Mouse (Mus musculus) limb, embryonic 13.5 days (tissue): ENCODE results near the gene Sarm1. TPM values are rescaled to one million over a fixed set of nuclear protein-coding genes. Genes with fewer than 3 reads are reported as not detected.
A peak's percentile ranks its signal among the peaks of the same experiment; 100 is the strongest.

Experiments
- ATAC-seq: fragments of 200-750 bp; cut with Nextera tagmentation; 2 replicates; pipeline ENCODE4 v1.8.0; 2017; ENCODE audit warnings: low read depth, moderate number of reproducible peaks, moderate TSS enrichment; ENCODE audit not compliant: low FRiP score
- H3K27ac ChIP-seq: fragments of 300-500 bp; sonication (generic); 2 replicates; pipeline ENCODE4 v1.5.1; 2015; ENCODE audit warnings: inconsistent platforms, mild to moderate bottlenecking, moderate library complexity
- H3K27me3 ChIP-seq: fragments of 300-500 bp; sonication (generic); 2 replicates; pipeline ENCODE4 v1.6.1; 2015; ENCODE audit warnings: mild to moderate bottlenecking, inconsistent platforms
- H3K36me3 ChIP-seq: fragments of 300-500 bp; sonication (generic); 2 replicates; pipeline ENCODE4 v1.6.1; 2015; ENCODE audit warnings: inconsistent platforms, mild to moderate bottlenecking, moderate library complexity
- H3K4me1 ChIP-seq: fragments of 300-500 bp; sonication (generic); 2 replicates; pipeline ENCODE4 v1.6.1; 2015; ENCODE audit warnings: inconsistent platforms
- H3K4me2 ChIP-seq: fragments of 300-500 bp; sonication (generic); replicated peaks from 2 replicates; pipeline ENCODE4 v1.6.1; 2015; ENCODE audit warnings: inconsistent platforms, mild to moderate bottlenecking, moderate library complexity
- H3K4me3 ChIP-seq: fragments of 300-500 bp; sonication (generic); 2 replicates; pipeline ENCODE4 v1.5.1; 2015; ENCODE audit warnings: moderate library complexity, mild to moderate bottlenecking, inconsistent platforms
- H3K9ac ChIP-seq: fragments of 300-500 bp; sonication (generic); 2 replicates; pipeline ENCODE4 v1.6.1; 2015; ENCODE audit warnings: mild to moderate bottlenecking, inconsistent platforms
- H3K9me3 ChIP-seq: fragments of 300-500 bp; sonication (generic); 2 replicates; pipeline ENCODE4 v1.6.1; 2016; ENCODE audit warnings: inconsistent platforms
- WGBS: fragments of 180-500 bp; shearing (Covaris S2); methylation state at CpG from one replicate; pipeline ENCODE4 v1.1.7; 2015; 5-methylcytosine and 5-hydroxymethylcytosine counted together
- polyA plus RNA-seq: library from polyadenylated mRNA; unstranded; fragments of >200 nt; fragmentation: Nextera tagmentation; extraction: Ambion mirVana; gene quantifications from 2 replicates; pipeline ENCODE4 v1.2.1, GENCODE M21; 2015

Gene Sarm1
- polyA plus RNA-seq, 1 experiment from 2014 or later, result 2.6 TPM

DNA sequence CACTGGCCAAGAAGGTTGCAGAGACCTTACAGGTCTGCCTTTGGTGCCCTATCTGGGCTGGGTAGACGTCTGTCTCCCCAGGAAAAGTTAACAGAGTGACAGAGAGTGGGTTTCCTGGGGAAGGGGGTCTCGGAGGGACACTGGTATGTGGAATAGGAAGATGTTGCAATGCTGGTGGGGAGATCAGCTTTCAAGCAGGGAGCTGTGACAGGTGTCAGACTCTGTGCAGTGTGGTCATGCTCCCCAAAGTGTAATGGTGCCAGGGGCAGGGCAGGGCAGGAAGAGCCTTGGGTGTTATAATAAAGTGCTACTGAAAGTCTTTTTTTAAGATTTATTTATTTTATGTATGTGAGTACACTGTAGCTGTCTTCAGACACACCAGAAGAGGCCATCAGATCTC is 47.2 kb downstream of the Sarm1 start:
- WGBS, result 54% methylated on average over 2 of the region's 2 CpGs
- no peak overlapping the region for H3K4me3 ChIP-seq
- H3K9ac ChIP-seq, result no peak overlapping the region
- no peak overlapping the region for H3K4me2 ChIP-seq
- no peaks in the 10 kb centered on the region for H3K9me3 ChIP-seq
- no peak overlapping the region for H3K27ac ChIP-seq
- H3K27me3 ChIP-seq, result no peaks in the 10 kb centered on the region
- no peak for ATAC-seq
- H3K4me1 ChIP-seq, result no peaks in the 10 kb centered on the region
- no peaks in the 10 kb centered on the region for H3K36me3 ChIP-seq

DNA sequence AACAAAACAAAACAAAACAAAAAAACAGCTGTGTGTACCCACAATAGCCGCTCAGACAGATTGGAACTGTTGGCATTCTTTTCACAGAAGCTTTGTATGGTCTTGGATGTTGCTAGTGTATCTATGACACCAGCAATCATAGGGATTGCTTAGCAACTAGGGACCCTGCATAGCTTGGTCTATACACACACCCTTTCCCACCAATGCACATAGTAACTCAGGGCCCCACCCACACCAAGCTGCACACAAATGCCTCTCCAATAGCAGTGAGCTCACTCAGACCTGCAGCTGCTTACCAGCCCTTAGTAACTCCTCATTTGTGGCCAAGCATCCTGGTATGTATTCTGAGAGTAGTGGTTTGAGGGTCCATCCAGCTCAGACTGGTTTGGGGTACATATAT is 49.3 kb downstream of the Sarm1 start:
- Histone ChIP-seq H3K4me1 (no peaks in the 10 kb centered on the region), H3K27ac (no peak overlapping the region), H3K4me2 (no peak overlapping the region), H3K36me3 (no peaks in the 10 kb centered on the region), H3K9ac (no peak overlapping the region), H3K9me3 (no peaks in the 10 kb centered on the region), H3K4me3 (no peak overlapping the region), H3K27me3 (no peaks in the 10 kb centered on the region)
- WGBS, result 93% methylated on average over 1 of the region's 1 CpGs
- no peak for ATAC-seq

GRCm38 (mm10) chr11:78447168-78447567 is 50.4 kb downstream of the Sarm1 start:
- Histone ChIP-seq H3K9me3 (no peaks in the 10 kb centered on the region), H3K4me1 (no peaks in the 10 kb centered on the region), H3K27ac (no peak overlapping the region), H3K36me3 (no peaks in the 10 kb centered on the region), H3K9ac (no peak overlapping the region), H3K27me3 (no peaks in the 10 kb centered on the region), H3K4me2 (no peak overlapping the region), H3K4me3 (no peak overlapping the region)
- WGBS, result 70% methylated on average over 3 of the region's 3 CpGs
- no peak for ATAC-seq

- Histone ChIP-seq H3K9me3 (no peaks in the 10 kb centered on the region), H3K4me1 (no peaks in the 10 kb centered on the region), H3K9ac (no peak overlapping the region), H3K27ac (no peak overlapping the region), H3K36me3 (no peaks in the 10 kb centered on the region), H3K4me3 (no peak overlapping the region), H3K4me2 (no peak overlapping the region), H3K27me3 (no peaks in the 10 kb centered on the region)
- no peak for ATAC-seq
- 69% methylated on average over 5 of the region's 5 CpGs for WGBS
These were observed 54.4 kb downstream of the Sarm1 start for GRCm38 (mm10) chr11:78443115-78443514.

DNA sequence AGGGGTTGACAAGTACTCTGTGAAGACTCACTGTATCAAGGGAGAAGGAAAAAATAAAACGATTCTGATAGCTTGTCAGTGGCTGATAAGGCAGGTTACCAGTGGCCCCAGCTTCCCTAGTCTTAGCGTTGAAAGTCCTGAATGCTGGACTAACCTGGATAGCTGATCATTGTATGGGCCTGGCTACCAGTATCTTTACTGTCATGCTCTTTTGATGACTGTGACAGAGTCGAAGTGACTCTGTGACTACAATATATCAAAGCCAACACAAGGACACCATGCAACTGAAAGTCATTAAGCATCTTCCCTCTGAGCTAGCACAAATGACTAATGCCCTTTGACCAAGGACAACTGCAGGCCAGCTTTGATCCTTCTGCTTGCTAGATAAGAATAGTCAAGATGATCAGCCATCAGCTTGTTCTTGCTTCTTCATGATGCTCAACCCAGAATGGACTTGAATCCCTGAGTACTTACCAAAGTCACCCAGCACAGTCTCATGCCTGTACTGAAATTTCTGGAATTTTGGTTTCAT is 59.1 kb downstream of the Sarm1 start:
- Histone ChIP-seq H3K4me1 (peaks cover 10% of the 10 kb centered on the region), H3K4me3 (no peak overlapping the region), H3K9ac (no peak overlapping the region), H3K27me3 (no peaks in the 10 kb centered on the region), H3K9me3 (no peaks in the 10 kb centered on the region), H3K27ac (no peak overlapping the region), H3K4me2 (no peak overlapping the region), H3K36me3 (no peaks in the 10 kb centered on the region)
- ATAC-seq, result no peak
- WGBS, result 74% methylated on average over 3 of the region's 3 CpGs

DNA sequence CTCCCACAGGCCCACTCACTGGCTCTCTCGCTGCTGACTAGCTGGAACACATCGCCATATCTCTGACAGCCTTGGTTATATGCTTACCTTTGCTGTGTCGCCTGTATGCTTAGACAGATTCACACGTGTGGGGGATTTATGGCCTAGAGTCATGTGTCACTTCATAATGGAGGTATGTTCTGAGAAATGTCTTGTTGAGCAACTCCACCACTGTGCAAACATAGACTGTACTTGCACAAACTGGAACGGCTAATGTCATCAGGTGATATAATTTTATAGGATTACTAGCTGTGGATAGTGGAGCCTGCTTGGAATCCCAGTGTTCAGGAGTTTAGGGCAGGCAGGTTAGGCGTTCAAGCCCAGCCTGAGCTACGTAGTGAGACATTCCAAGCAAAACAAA is 60.4 kb downstream of the Sarm1 start:
- Histone ChIP-seq H3K4me2 (no peak overlapping the region), H3K9me3 (no peaks in the 10 kb centered on the region), H3K36me3 (no peaks in the 10 kb centered on the region), H3K9ac (no peak overlapping the region), H3K27me3 (no peaks in the 10 kb centered on the region), H3K27ac (no peak overlapping the region), H3K4me1 (peaks cover 10% of the 10 kb centered on the region), H3K4me3 (no peak overlapping the region)
- no peak for ATAC-seq
- 90% methylated on average over 7 of the region's 7 CpGs for WGBS

GRCm38 (mm10) chr11:78435776-78436349 is 61.7 kb downstream of the Sarm1 start:
- Histone ChIP-seq H3K4me3 (no peak overlapping the region), H3K9me3 (no peaks in the 10 kb centered on the region), H3K4me1 (peaks cover 10% of the 10 kb centered on the region), H3K36me3 (no peaks in the 10 kb centered on the region), H3K9ac (no peak overlapping the region), H3K27ac (peak overlapping the region; percentile 28; the same call in 1 of the 2 replicates), H3K4me2 (peak overlapping the region; percentile 44), H3K27me3 (no peaks in the 10 kb centered on the region)
- ATAC-seq, result 0 out of 2 replicates have a peak, but pooled peaks have one; percentile 59
- WGBS, result 2% methylated on average over 19 of the region's 19 CpGs

GRCm38 (mm10) chr11:78434052-78434451 is 63.5 kb downstream of the Sarm1 start:
- 44% methylated on average over 4 of the region's 4 CpGs for WGBS
- no peak overlapping the region for H3K9ac ChIP-seq

DNA sequence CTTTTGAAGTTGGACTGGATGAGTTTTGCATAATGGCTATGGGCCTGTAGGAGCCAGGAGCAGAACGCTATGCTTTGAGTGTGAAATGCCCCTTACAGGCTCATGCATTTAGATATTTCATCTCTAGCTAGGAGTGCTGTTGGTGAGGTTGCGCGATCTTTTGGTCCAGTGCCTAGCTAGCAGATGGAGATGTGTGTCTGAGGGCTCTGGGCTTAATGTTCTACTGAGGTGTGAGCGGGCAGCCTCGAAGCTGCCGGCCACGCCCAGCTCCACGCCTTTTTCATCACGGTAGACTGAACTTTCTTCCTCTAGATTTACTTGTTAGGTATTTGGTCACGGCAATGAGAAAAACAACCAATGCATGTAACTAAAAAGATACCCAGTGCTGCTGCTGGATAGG is 66.4 kb downstream of the Sarm1 start:
- Histone ChIP-seq H3K4me3 (no peak overlapping the region), H3K9me3 (no peaks in the 10 kb centered on the region), H3K9ac (no peak overlapping the region), H3K4me1 (peaks cover 9% of the 10 kb centered on the region), H3K27ac (no peak overlapping the region), H3K36me3 (no peaks in the 10 kb centered on the region), H3K4me2 (no peak overlapping the region), H3K27me3 (no peaks in the 10 kb centered on the region)
- 86% methylated on average over 10 of the region's 10 CpGs for WGBS
- ATAC-seq, result no peak

More at GRCm38 (mm10) chr11:78434052-78434451, 63.5 kb downstream of the Sarm1 start:
- Histone ChIP-seq H3K27ac (no peak overlapping the region), H3K4me2 (no peak overlapping the region), H3K27me3 (no peaks in the 10 kb centered on the region), H3K4me1 (peaks cover 10% of the 10 kb centered on the region), H3K9me3 (no peaks in the 10 kb centered on the region), H3K36me3 (no peaks in the 10 kb centered on the region), H3K4me3 (no peak overlapping the region)
- ATAC-seq, result no peak

DNA sequence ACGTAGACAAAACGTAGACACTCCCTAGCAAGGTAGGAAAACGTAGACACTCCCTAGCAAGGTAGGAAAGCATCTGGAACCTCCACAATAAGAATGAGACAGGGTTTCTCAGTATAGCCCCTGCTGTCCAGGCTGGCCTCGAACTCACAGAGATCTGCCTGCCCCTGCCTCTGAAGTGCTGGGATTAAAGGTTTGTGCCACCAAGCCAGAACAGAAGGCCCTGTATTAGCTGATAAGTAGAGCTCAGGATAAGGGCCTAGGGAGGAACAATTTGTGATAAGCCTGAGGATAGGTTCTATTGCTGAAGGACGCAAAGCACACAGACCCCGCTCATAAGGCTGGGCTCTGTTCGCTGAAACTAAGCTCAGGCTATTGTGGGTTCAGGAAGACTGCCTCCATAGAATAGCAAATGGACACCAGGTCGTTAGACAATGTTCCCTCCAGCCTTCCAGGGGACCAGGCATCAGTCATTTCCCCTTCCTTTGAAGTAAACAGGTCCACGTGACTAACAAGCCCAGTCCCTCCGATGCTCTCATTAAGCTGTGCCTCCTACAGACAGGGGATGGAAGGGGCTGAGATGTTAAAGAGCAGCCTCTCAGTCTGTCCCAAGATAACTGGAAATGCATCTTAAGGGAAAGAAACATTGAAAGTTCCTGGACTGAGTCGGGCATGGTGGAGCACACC is 67.2 kb downstream of the Sarm1 start:
- Histone ChIP-seq H3K36me3 (no peaks in the 10 kb centered on the region), H3K27me3 (no peaks in the 10 kb centered on the region), H3K9me3 (no peaks in the 10 kb centered on the region), H3K4me1 (peaks cover under 1% of the 10 kb centered on the region; the same call in 1 of the 2 replicates), H3K9ac (no peak overlapping the region), H3K4me3 (no peak overlapping the region), H3K4me2 (no peak overlapping the region), H3K27ac (no peak overlapping the region)
- WGBS, result 44% methylated on average over 11 of the region's 11 CpGs
- ATAC-seq, result no peak

GRCm38 (mm10) chr11:78428309-78428708 is 69.2 kb downstream of the Sarm1 start:
- Histone ChIP-seq H3K4me3 (no peak overlapping the region), H3K27me3 (no peaks in the 10 kb centered on the region), H3K27ac (no peak overlapping the region), H3K9me3 (no peaks in the 10 kb centered on the region), H3K9ac (no peak overlapping the region), H3K36me3 (no peaks in the 10 kb centered on the region), H3K4me2 (no peak overlapping the region), H3K4me1 (no peaks in the 10 kb centered on the region)
- WGBS, result 80% methylated on average over 5 of the region's 5 CpGs
- ATAC-seq, result no peak

- no peaks in the 10 kb centered on the region for H3K9me3 ChIP-seq
- no peak overlapping the region for H3K4me2 ChIP-seq
- no peak overlapping the region for H3K4me3 ChIP-seq
- H3K36me3 ChIP-seq, result no peaks in the 10 kb centered on the region
- H3K9ac ChIP-seq, result no peak overlapping the region
- H3K4me1 ChIP-seq, result no peaks in the 10 kb centered on the region
- no peak for ATAC-seq
- H3K27ac ChIP-seq, result no peak overlapping the region
- 90% methylated on average over 6 of the region's 6 CpGs for WGBS
- peaks cover 5% of the 10 kb centered on the region for H3K27me3 ChIP-seq
These were observed 69.9 kb downstream of the Sarm1 start for GRCm38 (mm10) chr11:78427655-78428054.
